Mouse (Mus musculus): ENCODE data around the gene Cop1.

The Cop1 gene

DNA sequence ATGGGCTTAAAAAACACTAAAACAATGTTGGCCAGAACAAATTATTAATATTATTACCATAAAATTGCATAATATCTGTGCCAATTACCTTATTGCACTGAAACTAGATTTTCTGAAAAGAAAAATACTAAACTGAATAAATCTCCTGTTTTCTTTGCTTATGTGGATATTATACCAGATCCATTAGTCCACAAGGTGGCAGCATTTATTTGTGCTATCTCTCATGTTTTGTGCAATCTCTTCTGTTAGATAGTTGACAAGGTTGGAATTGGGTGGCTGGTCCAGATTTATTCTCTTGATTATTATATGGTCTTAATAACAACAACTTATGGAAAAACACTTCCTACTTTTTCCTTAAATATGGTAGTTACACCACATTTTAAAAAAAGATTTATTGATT lies 58.1 kb downstream of the Cop1 start:
- peak; percentile 32 for DNase-seq (ENCODE audit: low spot score)

DNA sequence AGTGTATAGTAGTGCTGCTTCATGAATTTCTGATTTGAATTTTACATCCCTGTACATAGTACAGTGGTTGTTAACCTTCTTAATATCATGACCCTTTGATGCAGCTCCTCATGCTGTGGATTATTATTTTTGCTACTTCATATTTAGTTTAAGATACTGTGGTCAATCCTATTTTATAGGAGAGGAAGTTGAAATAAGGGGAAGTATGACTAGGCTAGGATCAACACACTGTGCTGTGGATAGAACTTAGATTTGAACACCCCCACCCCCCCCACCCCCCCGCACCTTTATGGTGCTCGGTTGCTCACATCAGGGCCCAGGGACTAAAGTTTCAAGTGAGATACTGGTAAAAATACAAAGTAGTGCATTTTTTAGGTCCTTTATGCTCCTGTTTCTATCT lies 58.7 kb downstream of the Cop1 start:
- DNase-seq (ENCODE audit: low spot score): no peak

DNA sequence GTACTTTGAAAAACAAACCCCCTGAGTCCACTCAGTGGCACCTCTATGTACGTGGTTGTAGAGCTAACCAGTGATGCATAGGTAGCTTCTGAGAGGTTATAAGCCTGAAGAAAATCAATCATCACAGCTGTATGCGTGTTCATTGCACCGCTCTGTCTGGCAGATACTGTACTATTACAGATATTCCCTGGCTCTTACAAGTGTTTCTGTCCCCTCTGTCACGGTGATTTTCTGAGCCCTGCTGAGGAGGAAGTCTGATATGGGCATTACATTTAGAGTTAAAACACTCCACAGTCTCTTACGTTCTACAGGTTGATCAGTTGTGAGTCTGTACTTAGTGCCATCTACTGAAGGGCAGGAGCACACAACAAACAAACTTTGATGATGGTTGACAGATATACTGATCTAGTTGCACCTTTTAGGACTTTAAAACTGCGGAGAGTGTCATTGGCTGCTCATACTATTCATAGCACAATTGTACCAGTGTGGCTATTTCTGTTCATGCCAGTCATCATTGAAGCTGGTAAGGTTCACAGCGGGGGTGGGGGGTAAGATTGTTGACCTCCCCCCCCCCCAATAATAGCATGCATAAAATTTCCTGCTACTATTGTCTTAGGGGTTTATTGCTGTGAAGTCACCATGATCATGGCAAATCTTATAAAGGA lies 69.4 kb downstream of the Cop1 start:
- no peak for DNase-seq (ENCODE audit: low spot score)

DNA sequence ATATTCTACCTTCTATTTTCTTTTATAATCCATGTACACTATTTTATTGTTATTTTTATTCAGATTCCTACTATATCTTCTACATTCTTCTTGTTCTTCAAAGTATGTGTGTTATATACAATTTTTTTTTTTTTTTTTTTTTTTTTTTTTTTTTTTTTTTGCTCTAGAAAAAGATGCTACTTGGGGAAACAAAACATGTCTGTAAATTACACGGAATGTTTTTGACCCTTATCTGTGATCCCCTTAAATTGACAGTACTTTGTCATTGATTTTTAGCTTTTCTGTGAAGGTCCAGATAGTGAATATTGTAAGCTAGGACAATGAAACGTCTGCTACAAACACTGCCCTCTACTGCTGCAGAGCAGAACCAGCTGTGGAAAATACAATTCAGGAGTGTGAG lies 81.5 kb downstream of the Cop1 start:
- DNase-seq (ENCODE audit: low spot score): no peak

DNA sequence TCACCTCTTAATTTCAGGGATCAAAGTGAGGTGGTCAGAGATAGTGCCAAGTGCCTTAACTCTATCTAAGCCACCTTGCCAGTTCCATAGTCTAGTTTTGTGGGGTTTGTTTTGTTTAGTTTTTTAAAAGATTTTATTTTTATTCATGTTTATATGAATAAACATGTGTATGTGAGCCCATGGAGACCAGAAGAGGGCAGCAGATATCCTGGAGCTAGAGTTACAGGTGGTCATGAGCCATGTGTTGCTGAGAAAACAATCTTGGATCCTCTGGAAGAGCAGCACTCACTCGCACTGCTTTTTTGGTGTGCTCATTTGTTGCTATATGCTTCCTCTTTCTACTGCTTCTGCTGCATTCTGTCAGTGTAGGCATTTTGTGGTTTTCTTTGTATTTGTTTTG lies 90.5 kb downstream of the Cop1 start:
- no peak for DNase-seq (ENCODE audit: low spot score)

DNA sequence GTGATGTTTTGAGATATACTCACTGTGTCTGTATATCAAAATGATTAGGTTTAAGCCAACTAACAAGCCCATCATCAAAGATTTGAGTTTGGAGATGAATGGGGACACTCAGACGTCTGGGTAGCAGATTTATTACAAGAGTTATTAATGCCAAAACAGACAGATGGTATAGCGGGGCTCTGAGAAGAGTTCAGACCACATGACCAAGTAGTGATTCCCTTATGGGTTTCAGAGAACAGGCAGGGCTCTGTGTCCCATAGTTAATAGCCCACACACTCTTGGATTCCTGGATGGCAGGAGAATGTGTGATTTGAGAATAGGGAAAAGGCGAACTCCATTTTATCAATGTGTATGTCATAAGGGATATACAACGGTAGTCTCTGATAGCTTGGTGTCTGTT lies 98.9 kb downstream of the Cop1 start:
- no peak for DNase-seq (ENCODE audit: low spot score)

DNA sequence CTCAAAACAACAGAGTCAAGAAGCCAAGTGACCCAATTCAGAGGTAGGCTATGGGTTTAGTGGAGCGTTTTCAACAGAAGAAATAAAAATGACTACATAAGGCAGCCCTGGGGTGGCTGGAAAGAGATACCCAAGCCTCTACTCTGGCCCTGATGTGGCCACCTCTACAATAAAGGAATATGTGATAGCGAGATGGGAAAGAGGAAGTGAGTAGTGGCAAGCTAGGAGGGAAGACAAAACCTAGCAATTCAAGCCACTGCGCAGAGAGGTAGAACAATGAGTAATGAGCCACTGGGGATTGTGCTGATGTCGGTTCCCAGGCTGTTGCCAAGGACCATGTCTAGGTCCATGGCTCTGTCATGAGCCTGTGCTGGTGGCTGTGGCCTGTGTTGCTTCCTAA lies 102.0 kb downstream of the Cop1 start:
- DNase-seq (ENCODE audit: low spot score): no peak

DNA sequence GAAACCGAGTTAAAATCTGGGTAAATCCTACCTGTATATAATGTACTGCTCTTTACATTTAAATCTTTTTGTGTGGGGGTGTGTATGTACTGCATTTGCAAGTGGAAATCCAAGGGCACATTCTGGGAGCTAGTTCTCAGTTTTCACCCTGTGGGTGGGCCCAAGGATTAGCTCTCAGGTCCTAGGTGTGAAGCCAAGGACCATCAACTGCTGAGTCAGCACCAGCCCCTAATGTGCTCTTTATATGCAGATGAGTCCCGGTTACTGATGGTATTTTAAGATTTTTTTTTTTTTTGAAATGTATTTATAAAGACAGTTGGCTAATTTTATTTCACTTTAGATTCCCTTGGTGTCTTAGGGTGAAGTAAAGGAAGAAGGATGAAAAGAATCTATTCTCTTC lies 110.2 kb downstream of the Cop1 start:
- no peak for DNase-seq (ENCODE audit: low spot score)

DNA sequence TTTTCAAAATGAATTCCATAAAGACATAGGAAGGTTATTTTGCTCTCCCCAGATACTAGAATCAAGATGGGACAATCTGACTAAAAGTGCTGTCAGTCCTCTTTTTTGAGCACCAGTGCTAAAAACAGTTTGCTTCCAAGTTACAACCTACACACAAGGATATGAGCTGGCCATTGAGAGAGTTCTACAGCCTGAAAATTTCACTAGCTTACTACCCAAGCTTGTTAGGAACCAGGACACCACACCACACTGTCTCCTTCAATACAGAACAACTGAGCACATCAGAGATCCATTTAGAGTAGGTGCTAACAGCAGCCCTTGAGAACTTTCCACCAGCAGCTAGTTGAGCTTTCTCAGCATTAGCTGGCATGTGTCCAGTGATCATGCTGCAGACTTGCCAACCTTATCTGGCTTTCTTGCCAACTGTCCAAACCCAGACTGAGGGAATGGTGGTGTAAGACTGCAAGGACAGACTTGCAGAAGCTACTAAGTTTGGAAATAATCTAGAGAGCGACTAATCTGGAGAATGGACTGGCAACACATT lies 123.0 kb downstream of the Cop1 start:
- no peak for DNase-seq (ENCODE audit: low spot score)

DNA sequence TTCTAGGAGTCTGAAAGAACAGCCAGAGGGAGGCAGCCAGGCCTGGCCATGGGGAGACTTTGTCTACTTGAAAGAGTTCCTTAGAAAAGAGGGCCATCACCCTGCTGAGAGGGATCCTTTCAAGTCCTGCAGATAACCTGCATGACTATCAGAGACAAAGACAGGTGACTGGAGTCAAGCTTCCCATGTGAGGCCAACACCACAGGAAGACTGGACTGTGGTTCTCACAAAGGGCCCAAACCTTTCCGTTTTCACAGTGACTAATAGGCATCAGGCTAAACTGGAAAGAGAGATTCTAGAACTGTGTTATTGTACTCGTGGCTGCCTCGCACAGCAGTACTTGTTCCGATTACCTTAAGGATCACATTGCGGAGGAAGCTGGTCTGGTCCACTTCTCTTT lies 126.6 kb downstream of the Cop1 start:
- DNase-seq (ENCODE audit: low spot score): no peak

DNA sequence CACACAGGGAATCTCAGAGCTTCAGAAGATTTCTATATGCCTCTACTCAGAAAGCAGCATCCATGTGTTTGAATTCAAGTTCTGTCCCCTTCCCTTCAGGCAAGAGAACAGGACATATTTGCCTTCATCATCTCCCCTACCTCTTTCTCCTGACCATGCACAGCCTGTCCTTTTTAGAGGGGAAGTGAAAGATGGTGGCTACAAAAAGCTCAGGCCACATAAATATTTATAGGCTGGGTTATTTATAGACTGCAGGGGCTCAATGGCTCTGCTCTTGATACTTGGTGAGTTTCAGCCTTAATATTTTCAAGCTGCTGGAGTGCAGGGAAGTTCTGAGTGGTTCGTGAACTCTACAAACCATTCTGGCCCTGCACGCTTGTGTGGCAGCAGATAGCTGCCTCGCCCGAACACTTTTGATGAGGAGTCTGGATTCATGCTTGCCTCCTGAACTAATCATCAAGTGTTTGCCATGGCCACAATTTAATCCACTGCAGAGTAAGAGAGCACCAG lies 139.8 kb downstream of the Cop1 start:
- no peak for DNase-seq (ENCODE audit: low spot score)

DNA sequence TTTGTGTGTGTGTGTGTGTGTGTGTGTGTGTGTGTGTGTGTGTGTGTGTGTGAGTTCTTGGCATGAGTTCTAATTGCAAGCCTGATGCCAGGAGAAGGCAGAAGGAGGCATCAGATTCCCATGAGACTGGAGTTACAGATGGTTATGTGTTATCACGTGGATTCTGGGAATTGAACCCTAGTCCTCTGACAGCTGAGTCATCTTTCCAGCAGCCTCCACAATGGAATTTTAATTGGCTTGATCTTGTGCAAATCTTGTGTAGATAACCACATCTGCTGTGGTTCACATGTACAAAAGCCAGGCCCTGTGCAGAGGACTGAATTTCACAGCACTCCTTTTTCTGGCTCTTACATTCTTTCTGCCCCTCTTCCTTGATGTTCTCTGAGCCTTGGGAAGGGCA lies 150.1 kb downstream of the Cop1 start:
- no peak for DNase-seq (ENCODE audit: low spot score)

DNA sequence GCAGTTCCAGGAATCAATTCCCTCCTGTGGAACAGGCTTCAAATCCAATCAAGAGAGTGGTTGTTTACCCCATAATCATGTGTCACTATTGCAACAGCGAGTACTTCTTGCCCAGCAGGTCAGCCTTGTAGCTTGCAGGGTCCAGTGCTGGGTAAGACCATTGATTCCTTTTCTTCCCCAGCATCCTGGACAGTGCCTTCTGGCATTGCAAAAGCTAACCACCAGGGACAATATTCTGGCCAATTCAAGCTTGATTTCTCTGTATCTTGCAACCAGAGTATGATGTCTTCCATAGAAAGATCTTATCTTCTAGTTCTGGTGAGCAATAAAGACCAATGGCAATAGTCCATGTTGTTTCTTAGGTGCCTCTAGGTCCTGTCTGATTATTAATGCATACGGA lies 150.8 kb downstream of the Cop1 start:
- DNase-seq (ENCODE audit: low spot score): no peak

DNA sequence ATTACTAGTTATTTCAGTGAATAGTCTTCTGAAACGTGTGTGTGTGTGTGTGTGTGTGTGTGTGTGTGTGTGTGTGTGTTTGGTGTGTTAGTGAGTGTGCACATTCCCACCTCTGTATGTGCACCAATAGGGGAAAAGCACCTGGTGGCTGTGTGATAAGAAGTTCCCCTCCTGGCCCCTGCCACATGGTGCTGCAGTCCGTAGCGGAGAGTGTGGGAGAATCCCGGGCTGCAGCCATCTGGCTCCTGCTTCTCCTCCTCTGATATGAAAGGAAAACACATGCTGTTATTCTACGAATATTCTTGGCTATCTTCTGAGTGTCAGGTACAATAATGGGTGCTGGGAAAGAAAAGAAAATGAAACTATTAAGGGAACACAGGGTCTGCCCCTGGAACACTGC lies 154.3 kb downstream of the Cop1 start:
- DNase-seq (ENCODE audit: low spot score): no peak

DNA sequence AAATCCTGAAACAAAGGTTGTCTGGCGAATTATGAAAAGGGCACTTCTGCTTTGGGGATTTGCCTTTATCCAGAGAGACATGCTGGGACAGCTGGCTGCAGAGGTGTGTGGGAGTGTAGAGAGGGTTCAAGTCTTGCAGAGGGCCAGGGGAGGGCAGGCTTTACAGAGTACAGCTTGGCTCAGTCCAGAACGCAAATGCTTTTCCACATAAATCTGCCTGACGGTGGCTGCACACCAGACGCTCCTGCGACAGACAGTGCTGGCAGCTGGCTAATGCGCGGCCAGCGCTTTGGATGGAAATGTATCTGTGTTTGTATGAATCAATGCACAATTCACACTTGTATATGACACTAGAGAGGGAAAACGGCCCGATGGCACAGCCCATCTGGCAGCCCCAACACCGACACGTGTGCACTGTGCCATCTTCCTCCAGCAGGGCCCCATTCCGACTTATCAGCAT lies 156.5 kb downstream of the Cop1 start:
- DNase-seq (ENCODE audit: low spot score): no peak

DNA sequence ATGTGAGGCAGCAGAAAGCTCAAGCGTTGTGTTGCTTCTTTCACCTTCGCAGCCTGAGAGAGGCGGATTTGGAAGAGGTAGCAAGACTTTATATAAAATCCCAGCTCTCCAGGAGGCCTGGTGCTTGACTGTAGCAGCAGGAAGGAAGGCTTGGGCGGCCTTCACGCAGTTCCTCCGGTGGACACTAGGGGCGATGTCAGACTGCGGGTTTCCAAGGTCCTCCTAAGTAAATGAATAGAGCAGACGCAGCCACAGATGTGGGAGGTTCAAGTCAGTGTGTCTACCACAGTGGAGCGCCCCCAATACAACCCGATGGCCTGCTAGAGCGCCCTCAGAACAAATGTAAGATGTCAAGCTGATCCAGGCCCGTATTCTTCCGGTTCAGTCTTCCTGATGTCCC lies 157.9 kb downstream of the Cop1 start:
- peak; percentile 73 for DNase-seq (ENCODE audit: low spot score)

DNA sequence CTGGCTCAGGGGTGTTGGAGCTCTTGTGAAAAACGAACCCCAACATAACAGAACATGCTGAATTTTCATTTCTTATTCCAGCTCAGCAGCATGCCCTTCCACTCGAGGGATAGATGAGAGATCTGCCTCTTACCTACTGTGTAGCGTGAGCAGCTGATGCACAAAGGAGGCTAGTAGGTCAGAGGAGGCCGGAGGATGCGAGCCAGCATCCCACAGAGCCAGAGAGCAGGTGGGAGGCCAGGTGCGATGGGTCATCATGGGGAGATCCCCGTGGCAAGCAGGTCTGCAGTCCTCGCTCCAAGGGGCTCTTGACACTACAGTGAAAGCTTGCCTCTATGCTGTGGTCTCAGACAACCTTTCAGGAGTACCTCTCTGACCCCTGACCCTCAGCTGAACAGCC lies 160.5 kb downstream of the Cop1 start:
- DNase-seq (ENCODE audit: low spot score): no peak

DNA sequence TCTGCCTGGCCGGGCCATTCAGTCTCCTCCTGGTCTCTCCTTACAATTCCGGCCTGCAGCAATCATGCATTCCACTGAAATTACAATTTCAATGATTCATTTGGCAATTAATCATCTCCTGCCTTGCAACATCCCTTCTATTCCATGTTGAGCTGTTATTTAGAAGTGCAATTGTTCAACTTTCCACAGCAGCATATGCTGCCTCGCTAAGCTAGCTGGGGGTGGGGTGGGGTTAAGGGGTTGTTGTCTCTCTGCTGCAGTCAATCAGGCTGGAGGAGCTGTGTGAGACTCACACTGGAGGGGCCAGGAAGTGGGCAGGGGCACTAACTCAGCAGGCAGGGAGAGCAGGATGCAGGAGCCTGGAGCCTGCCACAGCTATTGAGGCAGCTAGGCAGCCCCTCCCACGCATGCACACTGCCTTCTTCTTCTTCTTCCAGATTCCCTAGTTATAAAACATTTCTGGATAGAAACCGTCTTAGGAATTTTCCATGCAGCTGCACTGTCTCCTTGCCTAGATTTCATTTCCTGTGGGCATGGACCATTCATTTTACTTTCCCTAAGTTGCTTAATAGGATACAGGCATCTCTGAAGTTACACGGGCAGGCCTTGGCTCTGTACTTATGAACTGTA lies 161.1 kb downstream of the Cop1 start:
- peak; percentile 82 for DNase-seq (ENCODE audit: low spot score)

DNA sequence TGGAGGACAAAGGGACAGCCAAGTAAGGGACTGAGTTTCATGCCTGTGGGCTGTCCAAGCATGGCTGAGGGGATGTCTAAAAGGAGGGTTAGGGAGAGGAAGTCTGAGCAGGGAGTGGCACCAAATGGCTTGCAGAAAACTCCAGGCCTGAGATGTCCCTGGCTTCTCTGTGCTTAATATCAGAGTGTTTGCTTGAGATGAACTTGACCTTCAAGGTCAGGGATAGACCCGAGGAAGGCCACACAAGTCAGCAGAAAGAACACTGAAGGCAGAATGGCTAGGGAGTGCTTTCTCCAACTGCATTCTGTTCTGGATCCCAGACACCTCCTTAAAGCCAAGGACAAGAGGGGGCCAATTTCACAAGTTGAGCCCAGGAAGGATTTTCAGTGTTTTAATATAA lies 161.8 kb downstream of the Cop1 start:
- no peak for DNase-seq (ENCODE audit: low spot score)

DNA sequence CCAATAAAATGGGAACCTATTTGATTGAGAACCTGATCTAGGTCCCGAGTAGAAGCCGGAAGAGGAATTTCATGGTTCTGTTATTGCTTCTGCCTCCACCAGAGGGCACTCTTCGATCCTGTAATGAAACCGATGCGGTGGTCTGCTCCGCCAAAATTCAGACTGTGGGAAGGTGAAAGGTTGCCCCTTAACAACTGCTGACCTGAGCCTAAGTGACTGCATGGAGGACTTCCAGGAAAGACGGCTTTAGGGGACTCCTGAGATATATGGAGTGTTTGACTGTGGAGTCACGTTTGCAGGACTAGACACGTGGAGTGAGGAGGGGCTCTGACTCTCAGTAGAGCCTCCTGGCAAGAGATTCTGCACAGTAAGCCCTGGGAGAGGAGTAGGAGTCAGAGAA lies 164.4 kb downstream of the Cop1 start:
- no peak for DNase-seq (ENCODE audit: low spot score)

All from left cerebral cortex, adult 11 months (tissue).